Mouse (Mus musculus) hindbrain, postnatal 0 days (tissue): Measurements from ENCODE around the gene Gm3020. TPM values are rescaled to one million over a fixed set of nuclear protein-coding genes. Genes with fewer than 3 reads are reported as not detected.
"Not testable (repeated sequence)": the region's sequence is repeated elsewhere in the genome, so short reads cannot be mapped to it uniquely, and the experiment has no call there.

ENCODE experiments used
- ATAC-seq: fragments of 200-750 bp; cut with Nextera tagmentation; 2 replicates; pipeline ENCODE4 v1.8.0; 2017; ENCODE audit warnings: mild to moderate bottlenecking, moderate TSS enrichment, moderate library complexity
- DNase-seq: peaks from one replicate; pipeline ENCODE4 v3.0.0-alpha.2; 2015; ENCODE audit warnings: low spot score
- H3K27ac ChIP-seq: fragments of 300-500 bp; sonication (generic); 2 replicates; pipeline ENCODE4 v1.5.1; 2014; ENCODE audit warnings: mild to moderate bottlenecking
- H3K27me3 ChIP-seq: fragments of 300-500 bp; sonication (generic); 2 replicates; pipeline ENCODE4 v1.6.1; 2014; ENCODE audit warnings: low read length, mixed read lengths; ENCODE audit not compliant: insufficient read depth
- H3K36me3 ChIP-seq: fragments of 300-500 bp; sonication (generic); 2 replicates; pipeline ENCODE4 v1.6.1; 2014; ENCODE audit warnings: low read length, mixed read lengths; ENCODE audit not compliant: insufficient read depth
- H3K4me1 ChIP-seq: fragments of 300-500 bp; sonication (generic); 2 replicates; pipeline ENCODE4 v1.6.1; 2014; ENCODE audit warnings: antibody characterized with exemption, low read length, mixed read lengths; ENCODE audit not compliant: insufficient read depth
- H3K4me2 ChIP-seq: fragments of 300-500 bp; sonication (generic); 2 replicates; pipeline ENCODE4 v1.6.1; 2014; ENCODE audit warnings: low read depth, mild to moderate bottlenecking, low read length, moderate library complexity, mixed read lengths
- H3K4me3 ChIP-seq: fragments of 300-500 bp; sonication (generic); 2 replicates; pipeline ENCODE4 v1.5.1; 2014; ENCODE audit warnings: low read length
- H3K9ac ChIP-seq: fragments of 300-500 bp; sonication (generic); replicated peaks from 2 replicates; pipeline ENCODE4 v1.6.1; 2014; ENCODE audit warnings: mild to moderate bottlenecking, low read length, moderate library complexity, mixed read lengths
- H3K9me3 ChIP-seq: fragments of 300-500 bp; sonication (generic); 2 replicates; pipeline ENCODE4 v1.6.1; 2016; ENCODE audit warnings: low read length, mixed read lengths
- WGBS: fragments of 180-500 bp; shearing (Covaris S2); extraction: QIAGEN DNeasy Blood & Tissue Kit; methylation state at CpG from one replicate; pipeline ENCODE4 v1.1.7; 2014; 5-methylcytosine and 5-hydroxymethylcytosine counted together
- polyA plus RNA-seq: library from polyadenylated mRNA; unstranded; fragments of >200 nt; fragmentation: Nextera tagmentation; extraction: Ambion mirVana; gene quantifications from 2 replicates; pipeline ENCODE4 v1.2.1, GENCODE M21; 2015
- total RNA-seq: library from RNA; depleted of rRNA; stranded (reverse); fragments of >200 nt; gene quantifications from 2 replicates; pipeline ENCODE4 v1.2.3, GENCODE M21; 2014; rRNA removed

The Gm3020 gene
- 6.5 and 6.6 TPM in 2 replicates for total RNA-seq
- polyA plus RNA-seq, result 18.0 and 22.7 TPM in 2 replicates

- not testable (repeated sequence) for H3K9me3 ChIP-seq, H3K27me3 ChIP-seq, DNase-seq, H3K36me3 ChIP-seq, ATAC-seq, H3K4me1 ChIP-seq, H3K4me3 ChIP-seq, H3K27ac ChIP-seq, H3K9ac ChIP-seq, H3K4me2 ChIP-seq
- WGBS, result no CpG with 5 or more reads among the region's 32 CpGs
Observed at GRCm38 (mm10) chr14:3651730-3652129, at the start of gene Gm3020. Gm3020 (plus strand) TSS chr14:3652030.

GRCm38 (mm10) chr14:3634212-3634611 is 17.6 kb upstream of the Gm3020 start, which contains the start of gene Gm3012:
Gm3012 (plus strand) TSS chr14:3634512.
- H3K36me3 ChIP-seq, H3K4me2 ChIP-seq, ATAC-seq, H3K27me3 ChIP-seq, H3K27ac ChIP-seq, H3K9ac ChIP-seq, H3K9me3 ChIP-seq, DNase-seq, H3K4me1 ChIP-seq, H3K4me3 ChIP-seq: not testable (repeated sequence)
- WGBS, result no CpG with 5 or more reads among the region's 2 CpGs

- not testable (repeated sequence) for H3K9me3 ChIP-seq, H3K4me2 ChIP-seq, H3K4me3 ChIP-seq, DNase-seq, ATAC-seq, H3K36me3 ChIP-seq, H3K27ac ChIP-seq, H3K9ac ChIP-seq, H3K4me1 ChIP-seq, H3K27me3 ChIP-seq
- WGBS, result no CpG with 5 or more reads among the region's 3 CpGs
Observed at GRCm38 (mm10) chr14:3688483-3688882, 36.7 kb downstream of the Gm3020 start, which contains the start of gene Gm3043. Gm3043 (plus strand) TSS chr14:3688783.

Other genes with a start within 250 kb of the Gm3020 start
- gene Gm10409, start 239.4 kb upstream of the Gm3020 start, total RNA-seq, result 6.5 and 6.6 TPM in 2 replicates
- 18.0 and 22.7 TPM in 2 replicates for gene Gm10409, start 239.4 kb upstream of the Gm3020 start, polyA plus RNA-seq
- gene Gm3005, start 223.9 kb upstream of the Gm3020 start, total RNA-seq, result 6.1 and 8.1 TPM in 2 replicates
- 7.3 and 12.2 TPM in 2 replicates for gene Gm3005, start 223.9 kb upstream of the Gm3020 start, polyA plus RNA-seq
- gene Gm10408, start 202.7 kb upstream of the Gm3020 start, total RNA-seq, result not detected in 2 replicates
- gene Gm10408, start 202.7 kb upstream of the Gm3020 start, polyA plus RNA-seq, result not detected in 2 replicates
- not detected in 2 replicates for gene Gm3012, start 17.5 kb upstream of the Gm3020 start, total RNA-seq
- not detected in 2 replicates for gene Gm3012, start 17.5 kb upstream of the Gm3020 start, polyA plus RNA-seq
- not detected in 2 replicates for gene Gm3043, start 36.8 kb downstream of the Gm3020 start, total RNA-seq
- not detected in 2 replicates for gene Gm3043, start 36.8 kb downstream of the Gm3020 start, polyA plus RNA-seq
- gene Gm3002, start 158.0 kb downstream of the Gm3020 start, total RNA-seq, result 1.8 and 2.6 TPM in 2 replicates
- gene Gm3002, start 158.0 kb downstream of the Gm3020 start, polyA plus RNA-seq, result 2.5 and 4.6 TPM in 2 replicates
- gene Gm3033, start 194.2 kb downstream of the Gm3020 start, total RNA-seq, result 0.37 and 0.47 TPM in 2 replicates
- not detected in 2 replicates for gene Gm3033, start 194.2 kb downstream of the Gm3020 start, polyA plus RNA-seq
- not detected in 2 replicates for gene Gm2916, start 232.1 kb downstream of the Gm3020 start, total RNA-seq
- gene Gm2916, start 232.1 kb downstream of the Gm3020 start, polyA plus RNA-seq, result not detected in 2 replicates